Mouse (Mus musculus) thymus, adult 2 months (tissue): ENCODE data around the gene Igf1r.
A peak's percentile ranks its signal among the peaks of the same experiment; 100 is the strongest.

ENCODE experiments used
- CTCF ChIP-seq: fragments of 200-500 bp; IDR thresholded peaks from 2 replicates; pipeline ENCODE4 v1.5.1; 2012; ENCODE audit warnings: mild to moderate bottlenecking, control low read depth, low read length, moderate library complexity, borderline replicate concordance; ENCODE audit not compliant: control insufficient read depth, poor library complexity, insufficient read depth; ENCODE audit errors: extremely low read depth
- POLR2A ChIP-seq: fragments of 200-500 bp; IDR thresholded peaks from 2 replicates; pipeline ENCODE4 v1.6.1; 2012; ENCODE audit warnings: mild to moderate bottlenecking, low read length, control low read depth, moderate library complexity; ENCODE audit not compliant: control insufficient read depth, poor library complexity, insufficient read depth; ENCODE audit errors: extremely low read depth

DNA sequence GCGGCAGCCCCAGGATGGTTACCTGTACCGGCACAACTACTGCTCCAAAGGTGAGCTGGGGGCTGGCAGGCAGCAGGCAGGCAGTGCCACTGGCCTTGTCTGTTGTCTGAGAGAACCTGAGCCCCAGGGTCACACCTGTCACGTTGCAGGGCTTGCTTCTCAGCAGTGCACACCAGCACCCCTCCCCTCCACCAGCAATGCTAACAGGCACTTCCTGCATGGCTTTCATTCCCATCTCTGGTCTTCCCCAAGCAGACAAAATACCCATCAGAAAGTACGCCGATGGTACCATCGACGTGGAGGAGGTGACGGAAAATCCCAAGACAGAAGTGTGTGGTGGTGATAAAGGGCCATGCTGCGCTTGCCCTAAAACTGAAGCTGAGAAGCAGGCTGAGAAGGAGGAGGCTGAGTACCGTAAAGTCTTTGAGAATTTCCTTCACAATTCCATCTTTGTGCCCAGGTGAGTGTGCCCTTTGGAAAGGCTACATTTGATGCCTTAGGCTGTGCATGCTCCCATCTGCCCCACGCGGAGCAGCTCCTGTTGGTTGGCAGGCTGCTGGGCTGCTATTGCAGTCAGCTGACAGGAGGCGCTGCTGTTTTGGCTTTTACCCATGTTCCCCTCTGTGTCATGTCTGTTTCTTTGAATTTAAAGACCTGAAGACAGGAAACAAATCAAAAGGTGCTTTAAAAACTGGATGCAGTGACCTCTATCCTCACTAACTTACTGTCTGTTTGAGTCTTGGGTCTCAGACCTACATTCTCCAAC is 237.2 kb downstream of the Igf1r start:
- TF ChIP-seq CTCF = peak; percentile 53; the same call in 1 of the 2 replicates
- no peak for TF ChIP-seq POLR2A
